Mouse (Mus musculus): Measurements from ENCODE around the gene Dnah17.

Dnah17 gene

DNA sequence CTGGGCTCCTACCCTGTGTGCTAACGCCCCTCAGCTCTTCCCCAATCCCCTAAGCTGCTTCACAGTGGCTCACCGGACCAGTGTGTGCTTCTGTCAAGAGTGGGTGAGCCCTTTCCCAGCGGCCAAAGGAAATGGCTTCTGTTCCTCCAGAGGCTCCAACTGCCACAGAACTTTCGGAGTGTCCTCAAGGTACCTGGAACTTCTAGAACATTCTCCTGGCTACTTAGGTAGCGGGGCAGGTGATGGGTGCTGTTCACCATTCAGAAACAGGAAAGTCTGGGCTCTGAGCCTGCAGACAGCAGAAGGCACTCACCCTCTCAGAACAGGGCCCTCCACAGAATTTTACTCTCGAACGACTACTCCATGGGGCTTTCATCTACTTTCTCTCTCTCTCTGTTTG, at the start of gene Dnah17:
TSS of gene Dnah17 (minus strand) at position 101 of the 400 bp plus-strand sequence.
- no peak for DNase-seq (ENCODE audit: low spot score)

DNA sequence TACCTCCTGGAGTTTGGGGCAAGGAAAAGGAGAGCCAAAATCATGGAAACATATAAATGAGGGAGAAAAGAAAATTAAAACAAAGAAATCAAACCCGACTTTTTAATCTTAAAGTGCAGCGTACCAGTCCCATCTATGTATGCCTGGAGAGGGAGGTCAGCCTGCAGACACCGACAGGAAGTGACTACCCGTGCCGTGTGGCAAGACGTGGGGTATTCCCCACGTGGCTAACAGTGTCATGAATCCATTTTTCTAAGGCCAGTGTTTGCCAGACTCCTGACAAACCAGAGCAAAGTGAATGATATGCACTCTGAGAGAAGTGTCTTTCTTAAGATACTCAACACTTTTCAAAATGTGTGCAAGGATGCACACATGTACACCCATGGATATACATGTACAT, 49.8 kb upstream of the Dnah17 start:
- DNase-seq (ENCODE audit: low spot score), result no peak

DNA sequence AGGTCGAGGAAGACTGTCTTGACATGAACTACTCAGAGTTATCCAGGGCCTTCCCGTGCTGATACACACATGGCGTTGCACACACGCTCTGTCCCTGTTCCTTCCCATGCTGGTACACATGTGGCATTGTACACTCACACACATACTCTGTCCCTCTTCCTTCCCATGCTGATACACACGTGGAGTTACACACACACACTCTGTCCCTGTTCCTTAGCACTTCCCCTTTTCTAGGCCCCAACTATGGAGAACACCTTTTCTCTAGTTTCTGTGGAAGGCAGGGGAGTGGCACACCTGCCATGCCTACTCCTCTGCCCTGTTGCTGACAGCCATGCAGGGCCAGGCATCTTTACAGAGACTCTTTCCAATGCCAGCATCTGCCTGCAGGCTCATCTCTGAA, 47.8 kb upstream of the Dnah17 start:
- DNase-seq (ENCODE audit: low spot score), result no peak

DNA sequence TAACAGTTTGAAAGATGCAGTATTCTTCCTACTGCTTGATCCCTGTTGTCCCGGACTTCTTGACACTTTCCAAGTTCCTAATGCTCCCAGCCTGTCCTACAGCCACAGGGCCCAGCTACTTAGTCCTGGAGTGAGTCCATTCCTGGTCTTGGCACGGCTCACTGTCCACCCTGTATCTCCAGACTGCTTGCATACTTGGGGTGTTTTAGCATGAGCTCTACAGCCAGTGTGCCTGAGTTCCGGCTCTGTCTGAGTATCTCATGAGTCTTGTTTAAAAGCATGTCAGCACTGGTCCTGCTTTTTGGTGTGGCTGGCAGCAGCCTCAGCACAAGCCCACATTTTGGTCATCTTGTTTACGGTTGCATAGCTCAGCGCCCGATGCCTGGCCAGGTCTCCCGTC, 44.3 kb upstream of the Dnah17 start:
- DNase-seq (ENCODE audit: low spot score), result no peak

DNA sequence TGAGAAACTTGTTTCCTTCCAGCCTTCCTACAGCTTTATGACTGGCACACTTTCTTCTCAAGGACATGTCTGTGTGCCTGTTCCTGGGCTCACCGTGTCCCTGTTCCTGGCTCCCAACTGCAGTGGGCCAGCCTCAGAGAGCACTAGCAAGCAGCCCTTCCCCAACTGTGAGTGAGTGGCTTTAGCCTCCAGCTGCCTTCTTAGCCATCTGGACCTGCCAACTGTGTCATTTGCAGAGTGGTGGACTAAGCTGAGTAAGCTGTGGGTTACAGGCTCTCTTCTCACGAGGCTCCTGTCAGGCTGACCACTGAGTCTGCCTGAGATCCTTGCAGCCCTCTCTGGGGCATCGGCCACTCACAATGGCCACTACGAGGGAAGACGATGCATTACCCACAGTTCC, 42.3 kb upstream of the Dnah17 start:
- DNase-seq (ENCODE audit: low spot score), result no peak

DNA sequence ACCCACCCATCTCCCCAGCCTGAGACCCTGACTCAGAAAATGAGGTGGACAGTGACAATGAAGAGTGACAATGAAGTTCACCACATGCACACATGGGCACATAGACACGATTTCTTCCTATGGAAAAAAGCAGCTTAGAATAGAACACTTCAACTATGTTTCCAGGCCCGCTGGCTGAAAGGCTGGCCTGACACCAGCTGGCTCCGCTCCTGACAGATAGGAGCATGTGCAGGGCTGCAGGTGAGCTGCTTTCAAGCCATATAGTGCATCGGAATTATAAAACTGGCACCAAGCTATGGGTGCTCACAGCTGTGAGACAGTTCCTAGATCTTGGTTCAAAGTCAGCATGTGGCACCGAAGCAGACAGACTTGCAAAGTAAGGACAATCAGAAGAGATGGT, 39.9 kb upstream of the Dnah17 start:
- no peak for DNase-seq (ENCODE audit: low spot score)

GRCm38 (mm10) chr11:118168714-118169113, 38.3 kb upstream of the Dnah17 start:
- DNase-seq (ENCODE audit: low spot score), result no peak

- DNase-seq (ENCODE audit: low spot score), result no peak
Observed at GRCm38 (mm10) chr11:118166626-118167025, 36.2 kb upstream of the Dnah17 start.

GRCm38 (mm10) chr11:118165681-118166080, 35.2 kb upstream of the Dnah17 start:
- no peak for DNase-seq (ENCODE audit: low spot score)

GRCm38 (mm10) chr11:118164566-118164965, 34.1 kb upstream of the Dnah17 start:
- DNase-seq (ENCODE audit: low spot score), result no peak

DNA sequence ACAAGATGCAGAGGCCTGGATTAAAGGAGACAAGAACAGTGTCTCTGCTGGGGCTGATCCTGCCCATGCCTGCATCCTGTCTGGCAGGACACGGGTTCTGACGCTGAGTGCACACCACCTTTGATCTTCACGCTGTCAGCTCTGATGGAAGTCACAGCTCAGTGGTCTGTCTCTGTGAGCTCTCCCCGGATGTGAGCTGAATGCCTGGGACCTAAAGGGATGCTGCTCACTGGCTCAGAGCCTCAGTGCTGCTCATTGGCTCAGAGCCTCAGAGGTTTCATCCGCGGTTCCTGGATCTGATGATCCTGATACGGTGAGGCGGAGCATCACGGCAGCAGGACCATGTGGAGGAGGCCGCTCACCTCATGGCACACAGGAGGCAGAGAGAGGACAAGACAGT, 31.8 kb upstream of the Dnah17 start:
- DNase-seq (ENCODE audit: low spot score), result no peak

DNA sequence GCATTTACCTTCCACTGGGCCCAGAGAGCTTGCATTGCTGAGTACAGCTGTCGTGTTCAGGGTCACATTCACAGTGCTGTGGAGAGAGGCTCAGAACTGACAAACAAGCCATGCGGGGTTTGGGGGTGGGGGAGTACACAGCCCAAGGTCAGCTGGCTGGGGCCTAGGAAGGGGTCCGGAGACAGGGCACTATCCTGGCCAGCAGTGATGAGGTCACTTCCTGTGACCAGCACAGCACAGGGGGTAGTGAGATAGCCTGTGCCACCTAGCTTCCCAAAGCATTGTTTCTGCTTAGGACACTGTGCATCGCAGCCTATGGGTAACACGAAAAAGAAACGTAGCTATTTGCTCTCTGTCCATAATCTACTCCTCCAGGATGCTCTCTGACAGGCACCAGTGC, 30.8 kb upstream of the Dnah17 start:
- DNase-seq (ENCODE audit: low spot score), result no peak

GRCm38 (mm10) chr11:118160763-118161162, 30.3 kb upstream of the Dnah17 start:
- no peak for DNase-seq (ENCODE audit: low spot score)

DNA sequence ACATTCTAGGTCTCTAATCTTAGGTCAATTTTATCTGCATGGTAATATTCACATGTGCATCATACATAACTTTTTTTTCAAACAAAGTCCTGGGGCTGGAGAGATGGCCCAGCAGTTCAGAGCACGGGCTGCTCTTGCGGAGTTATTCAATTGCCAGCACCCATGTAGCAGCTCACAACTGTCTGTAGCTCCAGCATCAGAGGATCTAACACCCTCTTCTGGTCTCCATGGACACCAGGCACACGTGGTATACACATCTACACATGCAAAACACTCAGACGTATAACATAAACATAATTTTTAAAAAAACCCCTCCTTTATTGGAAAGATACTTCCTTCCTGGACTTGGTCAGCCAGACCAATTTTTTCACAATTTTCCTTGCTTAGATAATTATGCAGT, 28.3 kb upstream of the Dnah17 start:
- DNase-seq (ENCODE audit: low spot score), result no peak

GRCm38 (mm10) chr11:118156480-118157060, 26.1 kb upstream of the Dnah17 start:
- no peak for DNase-seq (ENCODE audit: low spot score)

- no peak for DNase-seq (ENCODE audit: low spot score)
Observed at GRCm38 (mm10) chr11:118152964-118153363, 22.5 kb upstream of the Dnah17 start.

- no peak for DNase-seq (ENCODE audit: low spot score)
Observed at GRCm38 (mm10) chr11:118151423-118152180, 21.2 kb upstream of the Dnah17 start.

- peak; percentile 44 for DNase-seq (ENCODE audit: low spot score)
Observed at GRCm38 (mm10) chr11:118150115-118150701, 19.8 kb upstream of the Dnah17 start.

DNA sequence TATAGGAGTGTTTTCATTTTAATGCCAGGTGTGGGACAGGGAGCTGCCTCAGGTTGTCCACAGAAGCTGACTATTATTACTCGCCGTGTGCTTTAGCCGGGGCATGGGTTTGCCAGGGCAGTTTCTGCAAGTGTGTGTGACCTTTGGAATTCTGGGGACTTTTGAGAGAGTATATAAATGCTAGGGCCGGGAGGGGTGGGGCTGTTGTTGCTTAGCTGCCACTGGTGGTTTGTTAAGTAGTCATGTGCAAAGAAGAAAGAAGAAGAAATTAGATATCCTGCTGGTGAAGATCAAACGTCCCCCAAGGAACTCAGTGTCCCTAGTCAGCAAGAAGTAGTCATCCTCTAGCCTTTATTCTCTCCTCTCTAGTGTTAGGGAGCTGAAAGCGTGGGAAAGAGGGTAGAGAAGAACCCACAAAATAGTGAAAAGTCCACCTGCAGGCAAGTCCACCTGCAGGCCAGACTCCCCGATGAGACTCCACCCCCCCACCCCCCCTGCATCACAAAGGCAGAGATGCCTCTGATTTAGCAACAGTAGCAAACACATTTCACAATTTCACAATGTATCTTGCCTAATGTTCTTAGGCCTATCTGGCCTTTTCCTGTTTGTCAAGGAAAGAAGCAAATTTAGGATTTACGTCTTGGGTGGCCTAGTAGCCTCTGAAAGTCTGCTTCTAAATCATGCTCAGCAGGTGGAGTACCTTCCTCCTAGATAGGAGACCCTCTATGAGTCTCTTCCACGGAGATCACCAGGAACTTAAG, 17.6 kb upstream of the Dnah17 start:
- DNase-seq (ENCODE audit: low spot score), result no peak

GRCm38 (mm10) chr11:118146446-118146845, 16.0 kb upstream of the Dnah17 start:
- DNase-seq (ENCODE audit: low spot score), result no peak

DNA sequence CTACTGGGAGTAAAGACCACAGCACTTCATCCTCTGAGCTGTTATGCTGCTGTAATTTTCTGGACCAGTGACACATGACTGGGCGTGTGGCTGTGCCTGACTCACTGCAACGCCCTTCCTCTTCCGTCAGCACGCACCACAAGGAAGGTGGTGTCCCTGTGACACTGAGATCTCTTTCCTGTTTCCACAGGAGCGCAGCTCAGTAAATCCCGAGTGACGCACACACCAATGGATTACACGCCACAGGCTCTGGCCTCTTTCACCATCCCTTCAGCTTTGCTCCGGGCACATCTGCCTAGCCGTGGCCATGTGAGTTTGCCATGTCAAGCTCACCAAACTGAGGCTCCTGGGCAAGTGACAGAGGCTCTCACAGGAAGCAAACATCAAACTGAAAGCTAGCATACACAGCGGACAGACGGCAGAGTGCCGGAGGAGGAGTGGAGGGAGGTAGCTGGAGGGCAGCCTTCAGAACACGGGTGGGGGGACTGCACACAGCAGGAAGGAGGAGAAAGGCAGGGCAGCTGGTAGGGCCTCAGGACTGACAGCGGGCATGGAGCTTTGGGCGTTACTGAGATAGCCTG, 15.4 kb upstream of the Dnah17 start:
- no peak for DNase-seq (ENCODE audit: low spot score)

DNA sequence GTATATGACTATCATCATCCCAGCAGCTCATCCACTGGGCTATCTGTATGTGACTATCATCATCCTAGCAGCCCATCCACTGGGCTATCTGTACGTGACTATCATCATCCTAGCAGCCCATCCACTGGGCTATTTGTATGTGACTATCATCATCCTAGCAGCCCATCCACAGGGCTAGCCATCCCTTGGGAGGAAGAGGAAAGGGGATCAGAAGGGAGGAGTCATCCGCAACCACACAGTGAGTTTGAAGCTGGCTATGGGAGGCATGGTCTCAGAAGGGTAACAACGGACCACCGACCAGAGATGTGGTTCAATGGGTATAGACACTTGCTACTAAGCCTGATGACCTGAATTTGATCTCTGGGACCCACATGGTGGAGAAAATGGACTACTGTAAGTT, 14.7 kb upstream of the Dnah17 start:
- DNase-seq (ENCODE audit: low spot score), result no peak
